Mouse (Mus musculus) lung, embryonic 14.5 days (tissue): ENCODE results near the gene Lrrc75a. TPM values are rescaled to one million over a fixed set of nuclear protein-coding genes. Genes with fewer than 3 reads are reported as not detected.

Experiments
- ATAC-seq: fragments of 200-750 bp; cut with Nextera tagmentation; 2 replicates; pipeline ENCODE4 v1.8.0; 2017; ENCODE audit warnings: mild to moderate bottlenecking, moderate TSS enrichment, moderate library complexity; ENCODE audit not compliant: insufficient read depth
- DNase-seq: peaks from one replicate; pipeline ENCODE4 v3.0.0-alpha.2; 2015
- H3K27ac ChIP-seq: fragments of 300-500 bp; sonication (generic); 2 replicates; pipeline ENCODE4 v1.5.1; 2014; ENCODE audit warnings: low read depth, mild to moderate bottlenecking, moderate library complexity
- H3K27me3 ChIP-seq: fragments of 300-500 bp; sonication (generic); 2 replicates; pipeline ENCODE4 v1.6.1; 2014; ENCODE audit warnings: low read length, control low read depth; ENCODE audit not compliant: insufficient read depth
- H3K36me3 ChIP-seq: fragments of 300-500 bp; sonication (generic); 2 replicates; pipeline ENCODE4 v1.6.1; 2014; ENCODE audit warnings: control low read depth; ENCODE audit not compliant: insufficient read depth
- H3K4me1 ChIP-seq: fragments of 300-500 bp; sonication (generic); 2 replicates; pipeline ENCODE4 v1.6.1; 2014; ENCODE audit warnings: antibody characterized with exemption, control low read depth; ENCODE audit not compliant: insufficient read depth
- H3K4me2 ChIP-seq: fragments of 300-500 bp; sonication (generic); 2 replicates; pipeline ENCODE4 v1.6.1; 2014; ENCODE audit warnings: mild to moderate bottlenecking
- H3K4me3 ChIP-seq: fragments of 300-500 bp; sonication (generic); 2 replicates; pipeline ENCODE4 v1.5.1; 2014; ENCODE audit warnings: low read depth, low read length
- H3K9ac ChIP-seq: fragments of 300-500 bp; sonication (generic); 2 replicates; pipeline ENCODE4 v1.6.1; 2014
- H3K9me3 ChIP-seq: fragments of 300-500 bp; sonication (generic); 2 replicates; pipeline ENCODE4 v1.6.1; 2016; ENCODE audit warnings: low read depth, low read length, control low read depth
- CTCF ChIP-seq: IDR thresholded peaks from 2 replicates; pipeline ENCODE4 v1.5.1; 2016; ENCODE audit warnings: antibody characterized with exemption, low read depth
- WGBS: fragments of 180-500 bp; shearing (Covaris S2); extraction: QIAGEN DNeasy Blood & Tissue Kit; methylation state at CpG from one replicate; pipeline ENCODE4 v1.1.7; 2014; 5-methylcytosine and 5-hydroxymethylcytosine counted together
- polyA plus RNA-seq: library from polyadenylated mRNA; unstranded; fragments of >200 nt; fragmentation: Nextera tagmentation; extraction: Ambion mirVana; gene quantifications from 2 replicates; pipeline ENCODE4 v1.2.1, GENCODE M21; 2014

The Lrrc75a gene
- polyA plus RNA-seq, 1 experiment from 2014 or later, result 16.4 TPM

- no peak overlapping the region for H3K9ac ChIP-seq
- TF ChIP-seq CTCF, result no peak
- no peak for ATAC-seq
- no peaks in the 10 kb centered on the region for H3K27me3 ChIP-seq
- no peak overlapping the region for H3K4me3 ChIP-seq
- peaks cover 14% of the 10 kb centered on the region for H3K36me3 ChIP-seq
- H3K4me2 ChIP-seq, result no peak overlapping the region
- peaks cover 6% of the 10 kb centered on the region; the same call in 1 of the 2 replicates for H3K4me1 ChIP-seq
- no peak for DNase-seq
- no peak overlapping the region for H3K27ac ChIP-seq
- 42% methylated on average over 6 of the region's 6 CpGs for WGBS
- H3K9me3 ChIP-seq, result no peaks in the 10 kb centered on the region
These were observed 89.2 kb downstream of the Lrrc75a start for GRCm38 (mm10) chr11:62558961-62559646.

- Histone ChIP-seq H3K27ac (no peak overlapping the region), H3K4me3 (no peak overlapping the region), H3K36me3 (peaks cover 24% of the 10 kb centered on the region), H3K9ac (no peak overlapping the region), H3K4me1 (peaks cover 16% of the 10 kb centered on the region; the same call in 1 of the 2 replicates), H3K9me3 (no peaks in the 10 kb centered on the region), H3K4me2 (no peak overlapping the region), H3K27me3 (no peaks in the 10 kb centered on the region)
- DNase-seq (no peak), ATAC-seq (no peak)
- 47% methylated on average over 2 of the region's 2 CpGs for WGBS
- TF ChIP-seq CTCF, result no peak
These were observed 90.2 kb downstream of the Lrrc75a start for GRCm38 (mm10) chr11:62558152-62558551.

GRCm38 (mm10) chr11:62557205-62557604 is 91.1 kb downstream of the Lrrc75a start:
- Histone ChIP-seq H3K4me2 (no peak overlapping the region), H3K36me3 (peaks cover 27% of the 10 kb centered on the region), H3K9me3 (no peaks in the 10 kb centered on the region), H3K27ac (no peak overlapping the region), H3K9ac (no peak overlapping the region), H3K27me3 (no peaks in the 10 kb centered on the region), H3K4me3 (no peak overlapping the region), H3K4me1 (peaks cover 16% of the 10 kb centered on the region; the same call in 1 of the 2 replicates)
- no peak for ATAC-seq
- TF ChIP-seq CTCF, result no peak
- no peak for DNase-seq
- 44% methylated on average over 5 of the region's 5 CpGs for WGBS

- H3K4me2 ChIP-seq, result no peak overlapping the region
- no peak overlapping the region for H3K9ac ChIP-seq
- no peak for TF ChIP-seq CTCF
- ATAC-seq (no peak), DNase-seq (no peak)
- H3K27me3 ChIP-seq, result no peaks in the 10 kb centered on the region
- H3K9me3 ChIP-seq, result no peaks in the 10 kb centered on the region
- H3K4me1 ChIP-seq, result peaks cover 16% of the 10 kb centered on the region; the same call in 1 of the 2 replicates
- H3K27ac ChIP-seq, result no peak overlapping the region
- H3K36me3 ChIP-seq, result peaks cover 27% of the 10 kb centered on the region
- H3K4me3 ChIP-seq, result no peak overlapping the region
These were observed 92.4 kb downstream of the Lrrc75a start for GRCm38 (mm10) chr11:62555896-62556412.

GRCm38 (mm10) chr11:62554934-62555517 is 93.3 kb downstream of the Lrrc75a start:
- no peaks in the 10 kb centered on the region for H3K9me3 ChIP-seq
- no peak for ATAC-seq
- peak overlapping the region; percentile 55; the same call in 1 of the 2 replicates for H3K4me3 ChIP-seq
- H3K4me1 ChIP-seq, result peaks cover 16% of the 10 kb centered on the region; the same call in 1 of the 2 replicates
- DNase-seq, result no peak
- no peak for TF ChIP-seq CTCF
- no peaks in the 10 kb centered on the region for H3K27me3 ChIP-seq
- H3K9ac ChIP-seq, result no peak overlapping the region
- no peak overlapping the region for H3K27ac ChIP-seq
- H3K4me2 ChIP-seq, result peak overlapping the region; percentile 99
- H3K36me3 ChIP-seq, result peaks cover 27% of the 10 kb centered on the region

Other genes starting within 250 kb of the Lrrc75a start
- gene Pigl, start 190.1 kb downstream of the Lrrc75a start, polyA plus RNA-seq, result 9.6 and 11.5 TPM in 2 replicates
- 177 TPM in 2 replicates for gene Ncor1, start 190.0 kb downstream of the Lrrc75a start, polyA plus RNA-seq
- gene Cenpv, start 109.3 kb downstream of the Lrrc75a start, polyA plus RNA-seq, result 18.2 and 18.9 TPM in 2 replicates
- 2,928 and 2,952 TPM in 2 replicates for gene Ubb, start 97.4 kb downstream of the Lrrc75a start, polyA plus RNA-seq
- gene Trpv2, start 74.0 kb downstream of the Lrrc75a start, polyA plus RNA-seq, result 3.9 and 4.2 TPM in 2 replicates
- gene Mmgt2, start 141 bp upstream of the Lrrc75a start, polyA plus RNA-seq, result 42.7 and 42.8 TPM in 2 replicates
- 7.9 and 9.0 TPM in 2 replicates for gene Zfp287, start 83.4 kb upstream of the Lrrc75a start, polyA plus RNA-seq
- not detected in 2 replicates for gene Gm10428, start 104.6 kb upstream of the Lrrc75a start, polyA plus RNA-seq
- 17.3 and 21.3 TPM in 2 replicates for gene Zfp286, start 140.9 kb upstream of the Lrrc75a start, polyA plus RNA-seq
- gene Trim16, start 171.7 kb upstream of the Lrrc75a start, polyA plus RNA-seq, result 18.0 and 20.4 TPM in 2 replicates
- gene Fbxw10, start 198.5 kb upstream of the Lrrc75a start, polyA plus RNA-seq, result 0.24 and 0.30 TPM in 2 replicates
- 55.3 and 57.7 TPM in 2 replicates for gene Tvp23b, start 230.9 kb upstream of the Lrrc75a start, polyA plus RNA-seq